ENCODE assay signal across 8 mouse cellular contexts in the genomic region with DNA sequence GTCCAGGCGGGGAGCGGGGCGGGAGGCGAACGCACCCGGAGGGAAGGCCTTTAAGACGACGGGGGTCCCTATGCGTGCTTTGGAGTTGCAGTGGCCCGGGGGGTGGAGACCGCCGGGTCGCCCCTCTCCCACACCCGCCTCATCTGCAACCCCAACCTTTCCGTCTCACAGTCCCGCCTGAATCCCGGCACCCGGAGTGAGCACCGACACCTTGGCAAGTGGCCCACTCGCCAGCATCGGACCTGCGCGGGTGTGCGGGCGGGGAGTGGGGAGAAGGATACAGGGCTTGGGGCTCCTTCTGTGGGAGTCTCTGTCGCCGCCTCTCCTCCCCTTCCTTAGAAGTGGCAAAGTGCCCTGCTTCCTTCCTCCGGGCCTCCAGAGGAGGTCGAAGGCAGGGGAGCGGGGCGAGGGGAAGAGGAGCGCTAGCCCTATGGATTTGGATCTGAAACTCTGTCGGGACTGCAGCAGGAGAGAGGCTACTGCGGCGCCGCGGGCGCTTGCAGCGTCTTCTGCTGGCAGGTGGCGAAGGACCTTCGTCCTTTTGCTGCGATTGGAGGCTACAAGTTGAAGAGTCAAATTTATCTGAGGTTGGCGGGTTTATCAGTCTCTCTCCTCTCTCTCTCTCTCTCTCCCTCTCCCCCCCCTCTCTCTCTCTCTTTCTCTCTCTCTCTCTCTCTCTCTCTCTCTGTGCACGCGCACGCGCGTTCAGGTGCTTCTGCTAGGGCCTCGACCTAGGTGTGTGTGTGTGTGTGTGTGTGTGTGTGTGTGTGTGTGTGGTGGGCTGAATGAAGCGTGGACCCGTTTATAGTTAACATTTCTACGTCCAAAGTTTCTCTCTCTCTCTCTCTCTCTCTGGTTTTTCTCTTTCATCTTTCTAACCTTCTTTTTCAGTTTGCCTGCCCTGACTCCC. TPM values are rescaled to one million over a fixed set of nuclear protein-coding genes. Genes with fewer than 3 reads are reported as not detected.
DNase-seq lines count a peak whose midpoint lies in the region; ATAC-seq and TF ChIP-seq lines count a peak whose summit lies in the region.

No protein-coding gene starts in this region.

- no peak for TF ChIP-seq EP300 in heart, adult 2 months (IDR thresholded peaks at IDR 0.05; ENCODE audit: insufficient read depth, low read depth, low read length)

- under 1% methylated on average over 49 of the region's 52 CpGs for WGBS in heart, embryonic 12.5 days
- 2% methylated on average over 52 of the region's 52 CpGs for WGBS in heart, adult 2 months
- WGBS in embryonic facial prominence, embryonic 13.5 days, result 3% methylated on average over 51 of the region's 52 CpGs
- 1% methylated on average over 45 of the region's 52 CpGs for whole genome bisulfite sequencing in hindbrain, embryonic 14.5 days
- 3% methylated on average over 46 of the region's 52 CpGs for WGBS in limb, embryonic 11.5 days
- WGBS in neural tube, embryonic 15.5 days, result under 1% methylated on average over 52 of the region's 52 CpGs

- H3K36me3 ChIP-seq in heart, embryonic 12.5 days, result no peaks in the 10 kb centered on the region
- no peaks in the 10 kb centered on the region for H3K36me3 ChIP-seq in heart, adult 2 months (ENCODE audit: control insufficient read depth, insufficient read depth, low read length)
- no peaks in the 10 kb centered on the region for H3K36me3 ChIP-seq in embryonic facial prominence, embryonic 13.5 days
- H3K36me3 ChIP-seq in hindbrain, embryonic 14.5 days (replicated peaks; ENCODE audit: control insufficient read depth, insufficient read depth), result no peaks in the 10 kb centered on the region
- H3K36me3 ChIP-seq in limb, embryonic 11.5 days (ENCODE audit: control insufficient read depth, insufficient read depth, low read length), result no peaks in the 10 kb centered on the region
- H3K36me3 ChIP-seq in neural tube, embryonic 15.5 days, result no peaks in the 10 kb centered on the region

- 0 out of 2 replicates have a peak overlapping the region, but pooled peaks have one; percentile 3 for H3K9ac ChIP-seq in heart, embryonic 12.5 days
- H3K9ac ChIP-seq in heart, adult 2 months (ENCODE audit: low read depth, low read length), result no peak overlapping the region
- no peak overlapping the region for H3K9ac ChIP-seq in embryonic facial prominence, embryonic 13.5 days
- H3K9ac ChIP-seq in hindbrain, embryonic 14.5 days, result peak overlapping the region; percentile 35
- H3K9ac ChIP-seq in limb, embryonic 11.5 days (ENCODE audit: low read length), result no peak overlapping the region
- peak overlapping the region; percentile 56 for H3K9ac ChIP-seq in neural tube, embryonic 15.5 days (replicated peaks)

- TF ChIP-seq POLR2A in heart, adult 2 months (IDR thresholded peaks at IDR 0.05; ENCODE audit: insufficient read depth, low read depth, low read length), result no peak

- no peak for TF ChIP-seq CTCF in heart, adult 2 months (IDR thresholded peaks at IDR 0.05)

- DNase-seq in heart, adult 2 months, result no peak
- peak; percentile 74 for DNase-seq in ZHBTc4 (ENCODE audit: low read depth, low spot score)
- no peak for DNase-seq in hindbrain, embryonic 14.5 days (ENCODE audit: low spot score)
- DNase-seq in limb, embryonic 11.5 days (ENCODE audit: low spot score), result no peak
- no peak for DNase-seq in urinary bladder, postnatal 10 days (ENCODE audit: low spot score)

- ATAC-seq in heart, embryonic 12.5 days (ENCODE audit: insufficient number of reproducible peaks, low FRiP score), result peak; percentile 23
- ATAC-seq in embryonic facial prominence, embryonic 13.5 days (ENCODE audit: insufficient number of reproducible peaks, insufficient read depth, low FRiP score, low TSS enrichment, low read depth), result 0 out of 2 replicates have a peak, but pooled peaks have one; percentile 6
- ATAC-seq in hindbrain, embryonic 14.5 days (ENCODE audit: low FRiP score), result peak; percentile 65
- ATAC-seq in limb, embryonic 11.5 days (ENCODE audit: insufficient number of reproducible peaks, low FRiP score, low TSS enrichment, low read depth), result peak; percentile 59; the same call in 1 of the 2 replicates
- peak; percentile 71 for ATAC-seq in neural tube, embryonic 15.5 days (ENCODE audit: low FRiP score)

- peaks cover 38% of the 10 kb centered on the region for H3K27me3 ChIP-seq in heart, embryonic 12.5 days (replicated peaks)
- no peaks in the 10 kb centered on the region; the same call in none of the 2 replicates for H3K27me3 ChIP-seq in heart, adult 2 months (ENCODE audit: control insufficient read depth, insufficient read depth, low read length)
- peaks cover 63% of the 10 kb centered on the region for H3K27me3 ChIP-seq in embryonic facial prominence, embryonic 13.5 days
- H3K27me3 ChIP-seq in hindbrain, embryonic 14.5 days (ENCODE audit: control insufficient read depth, insufficient read depth, low read length), result peaks cover 62% of the 10 kb centered on the region
- H3K27me3 ChIP-seq in limb, embryonic 11.5 days (ENCODE audit: control insufficient read depth, insufficient read depth, low read length), result peaks cover 34% of the 10 kb centered on the region
- peaks cover 33% of the 10 kb centered on the region for H3K27me3 ChIP-seq in neural tube, embryonic 15.5 days (replicated peaks)

- H3K27ac ChIP-seq in heart, embryonic 12.5 days (ENCODE audit: poor library complexity, severe bottlenecking), result no peak overlapping the region
- no peak overlapping the region for H3K27ac ChIP-seq in heart, adult 2 months
- no peak overlapping the region for H3K27ac ChIP-seq in embryonic facial prominence, embryonic 13.5 days
- no peak overlapping the region for H3K27ac ChIP-seq in hindbrain, embryonic 14.5 days
- H3K27ac ChIP-seq in limb, embryonic 11.5 days (replicated peaks; ENCODE audit: low read depth, low read length), result no peak overlapping the region
- H3K27ac ChIP-seq in neural tube, embryonic 15.5 days (replicated peaks), result no peak overlapping the region

- peaks cover 22% of the 10 kb centered on the region for H3K4me1 ChIP-seq in heart, embryonic 12.5 days (replicated peaks)
- no peaks in the 10 kb centered on the region for H3K4me1 ChIP-seq in heart, adult 2 months (ENCODE audit: control insufficient read depth, insufficient read depth, low read length)
- H3K4me1 ChIP-seq in embryonic facial prominence, embryonic 13.5 days, result peaks cover 14% of the 10 kb centered on the region
- H3K4me1 ChIP-seq in hindbrain, embryonic 14.5 days (replicated peaks; ENCODE audit: control insufficient read depth, insufficient read depth, low read length), result no peaks in the 10 kb centered on the region; the same call in 1 of the 2 replicates
- no peaks in the 10 kb centered on the region for H3K4me1 ChIP-seq in limb, embryonic 11.5 days (ENCODE audit: control insufficient read depth, insufficient read depth, low read length)
- H3K4me1 ChIP-seq in neural tube, embryonic 15.5 days, result peaks cover 26% of the 10 kb centered on the region

- H3K79me2 ChIP-seq in heart, adult 2 months (replicated peaks; ENCODE audit: control insufficient read depth, insufficient read depth, low read length), result no peaks in the 10 kb centered on the region

- peak overlapping the region; percentile 54 for H3K4me3 ChIP-seq in heart, embryonic 12.5 days
- H3K4me3 ChIP-seq in heart, adult 2 months, result no peak overlapping the region
- H3K4me3 ChIP-seq in embryonic facial prominence, embryonic 13.5 days, result peak overlapping the region; percentile 44
- peak overlapping the region; percentile 37 for H3K4me3 ChIP-seq in hindbrain, embryonic 14.5 days (replicated peaks; ENCODE audit: low read length)
- H3K4me3 ChIP-seq in limb, embryonic 11.5 days (ENCODE audit: low read depth, low read length), result peak overlapping the region; percentile 20
- H3K4me3 ChIP-seq in neural tube, embryonic 15.5 days (replicated peaks), result peak overlapping the region; percentile 62

- peak overlapping the region; percentile 88 for H3K4me2 ChIP-seq in heart, embryonic 12.5 days
- peak overlapping the region; percentile 74 for H3K4me2 ChIP-seq in embryonic facial prominence, embryonic 13.5 days
- peak overlapping the region; percentile 91 for H3K4me2 ChIP-seq in hindbrain, embryonic 14.5 days (replicated peaks)
- H3K4me2 ChIP-seq in limb, embryonic 11.5 days (ENCODE audit: low read depth, severe bottlenecking), result peak overlapping the region; percentile 54
- peak overlapping the region; percentile 95 for H3K4me2 ChIP-seq in neural tube, embryonic 15.5 days

- no peaks in the 10 kb centered on the region for H3K9me3 ChIP-seq in heart, embryonic 12.5 days (replicated peaks)
- H3K9me3 ChIP-seq in embryonic facial prominence, embryonic 13.5 days, result no peaks in the 10 kb centered on the region
- no peaks in the 10 kb centered on the region for H3K9me3 ChIP-seq in hindbrain, embryonic 14.5 days (ENCODE audit: control insufficient read depth, low read length)
- no peaks in the 10 kb centered on the region for H3K9me3 ChIP-seq in limb, embryonic 11.5 days (ENCODE audit: control insufficient read depth, low read length)
- H3K9me3 ChIP-seq in neural tube, embryonic 15.5 days (replicated peaks), result no peaks in the 10 kb centered on the region

- intact Hi-C loops in heart, adult 2 months (cut with DNase I), result no loop called here

RNA-seq across cellular contexts. Expression of a gene that starts 0.7 kb away (rescaled TPM):
- polyA plus RNA-seq in heart, embryonic 12.5 days (2016; fragmentation: Nextera tagmentation; extraction: Ambion mirVana), result not detected in 2 replicates
- total RNA-seq in heart, adult 2 months (2021), result not detected
- 0.12 and 0.18 TPM in 2 replicates for polyA plus RNA-seq in heart, adult 2 months (2012; rRNA removed)
- polyA plus RNA-seq in embryonic facial prominence, embryonic 13.5 days (2015; fragmentation: Nextera tagmentation; extraction: Ambion mirVana), result not detected in 2 replicates
- polyA plus RNA-seq in hindbrain, embryonic 14.5 days (2014; fragmentation: Nextera tagmentation; extraction: Ambion mirVana), result 1.6 and 2.1 TPM in 2 replicates
- not detected in 2 replicates for polyA plus RNA-seq in limb, embryonic 11.5 days (2014; fragmentation: Nextera tagmentation; extraction: Ambion mirVana)
- 2.5 and 2.8 TPM in 2 replicates for polyA plus RNA-seq in neural tube, embryonic 15.5 days (2015; fragmentation: Nextera tagmentation; extraction: Ambion mirVana)

RNA-seq across cellular contexts. Expression of a gene that starts 57.0 kb away (rescaled TPM):
- 15.9 and 16.5 TPM in 2 replicates for polyA plus RNA-seq in heart, embryonic 12.5 days (2016; fragmentation: Nextera tagmentation; extraction: Ambion mirVana)
- total RNA-seq in heart, adult 2 months (2021), result 10 to 100 TPM in 1 of 2 experiments, 1 to 10 TPM in 1; 8.5 to 10.6 TPM
- 3.9 and 6.9 TPM in 2 replicates for polyA plus RNA-seq in heart, adult 2 months (2012; rRNA removed)
- 24.4 and 29.3 TPM in 2 replicates for polyA plus RNA-seq in embryonic facial prominence, embryonic 13.5 days (2015; fragmentation: Nextera tagmentation; extraction: Ambion mirVana)
- 25.1 and 26.2 TPM in 2 replicates for polyA plus RNA-seq in hindbrain, embryonic 14.5 days (2014; fragmentation: Nextera tagmentation; extraction: Ambion mirVana)
- 27.9 and 30.5 TPM in 2 replicates for polyA plus RNA-seq in limb, embryonic 11.5 days (2014; fragmentation: Nextera tagmentation; extraction: Ambion mirVana)
- 24.9 and 26.5 TPM in 2 replicates for polyA plus RNA-seq in neural tube, embryonic 15.5 days (2015; fragmentation: Nextera tagmentation; extraction: Ambion mirVana)

Comparison
In these comparisons a context has a peak if more than half of its experiments do, and no peak if none do; other contexts are left out.
1. H3K9ac ChIP-seq: peak in heart, embryonic 12.5 days (single experiment), hindbrain, embryonic 14.5 days (single experiment) and neural tube, embryonic 15.5 days (single experiment); none in heart, adult 2 months (single experiment), embryonic facial prominence, embryonic 13.5 days (single experiment) and limb, embryonic 11.5 days (single experiment).
2. ATAC-seq: peak in every context shown above with its lines; median percentile 71 in neural tube, embryonic 15.5 days; 65 in hindbrain, embryonic 14.5 days; 59 in limb, embryonic 11.5 days; 23 in heart, embryonic 12.5 days; 6 in embryonic facial prominence, embryonic 13.5 days.
3. Peak in every context shown above with its lines, with median percentiles within 50 percentile points of each other: H3K4me2 ChIP-seq.